Mouse (Mus musculus) lung, adult 2 months (tissue): ENCODE data around the gene Nova2.

Experiments
- CTCF ChIP-seq: fragments of 200-500 bp; IDR thresholded peaks from 2 replicates; pipeline ENCODE4 v1.5.1; 2011; ENCODE audit warnings: mild to moderate bottlenecking, low read length, control low read depth; ENCODE audit not compliant: insufficient read depth
- POLR2A ChIP-seq: fragments of 200-500 bp; IDR thresholded peaks from 2 replicates; pipeline ENCODE4 v1.6.1; 2011; ENCODE audit warnings: low read depth, mild to moderate bottlenecking, control low read depth, low read length, borderline replicate concordance; ENCODE audit errors: extremely low read depth

DNA sequence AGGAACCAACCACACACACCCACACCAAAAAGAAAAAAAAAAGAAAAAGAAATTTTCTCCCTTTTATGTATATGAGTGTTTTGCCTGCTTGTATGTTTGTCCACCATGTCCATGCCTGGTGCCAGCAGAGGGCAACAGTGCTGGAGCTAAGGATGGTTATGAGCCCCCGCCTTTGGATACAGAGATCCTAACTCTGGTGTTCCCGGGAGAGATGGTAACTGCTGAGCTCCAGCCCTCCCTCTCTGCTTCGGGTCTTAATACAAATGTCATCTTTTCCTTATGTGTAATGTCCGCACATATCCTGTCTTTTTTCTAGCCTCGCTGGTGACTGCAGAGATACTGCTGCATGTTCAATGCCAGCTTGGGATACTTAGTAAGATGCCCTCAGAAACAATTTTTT lies 64.3 kb downstream of the Nova2 start:
- no peak for TF ChIP-seq CTCF
- TF ChIP-seq POLR2A, result no peak
